Mouse (Mus musculus): Measurements from ENCODE around the gene Ccdc183.

DNA sequence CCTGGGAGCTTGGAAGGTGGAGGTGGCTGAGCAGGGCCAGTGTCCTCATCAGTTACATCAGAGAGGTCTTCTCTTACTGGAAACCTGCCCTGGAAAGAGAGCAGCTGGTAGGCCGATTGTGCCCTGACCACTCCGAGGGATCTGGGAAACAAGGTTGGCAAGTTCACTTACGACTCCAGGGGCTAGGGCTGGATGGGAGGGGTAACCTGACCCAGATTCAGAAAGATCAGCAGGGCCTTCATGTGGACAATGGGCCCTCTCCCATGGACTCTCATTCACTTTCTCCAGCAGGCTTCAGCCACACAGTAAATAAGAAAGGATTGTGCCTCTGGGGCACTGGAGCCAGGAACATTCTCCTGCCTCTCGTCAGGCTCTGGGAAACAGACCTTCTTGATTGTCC is 32.6 kb downstream of the Ccdc183 start:
- TF ChIP-seq CTCF (IDR thresholded peaks at IDR 0.05; ENCODE audit: low read depth) (no peak), EP300 (IDR thresholded peaks at IDR 0.05; ENCODE audit: low read depth) (no peak)
